Mouse (Mus musculus) G1E (cell line): Measurements from ENCODE around the gene Fpgs. TPM values are rescaled to one million over a fixed set of nuclear protein-coding genes. Genes with fewer than 3 reads are reported as not detected.

ENCODE experiments used
- ATAC-seq: 2 replicates; pipeline ENCODE4 v1.8.0; 2016; ENCODE audit warnings: mild to moderate bottlenecking; ENCODE audit not compliant: insufficient number of reproducible peaks, poor library complexity, low FRiP score, severe bottlenecking; ENCODE audit errors: extremely low read depth
- DNase-seq: peaks from one replicate; pipeline ENCODE4 v3.0.0; 2012; ENCODE audit warnings: low spot score
- H3K27me3 ChIP-seq: 2 replicates; pipeline ENCODE4 v1.6.1; 2012; ENCODE audit warnings: mild to moderate bottlenecking, low read length, inconsistent platforms; ENCODE audit not compliant: insufficient read depth
- H3K36me3 ChIP-seq: replicated peaks from 2 replicates; pipeline ENCODE3; 2012; ENCODE audit warnings: mild to moderate bottlenecking, inconsistent platforms
- H3K4me1 ChIP-seq: 2 replicates; pipeline ENCODE4 v1.6.1; 2012; ENCODE audit warnings: low read depth, low read length, inconsistent platforms, mixed read lengths; ENCODE audit not compliant: insufficient read depth
- H3K4me3 ChIP-seq: 2 replicates; pipeline ENCODE4 v1.5.1; 2012; ENCODE audit warnings: low read depth, mild to moderate bottlenecking, inconsistent platforms, low read length, moderate library complexity, mixed read lengths
- H3K9me3 ChIP-seq: replicated peaks from 2 replicates; pipeline ENCODE4 v1.6.1; 2012; ENCODE audit warnings: inconsistent platforms
- CTCF ChIP-seq: IDR thresholded peaks from 2 replicates; pipeline ENCODE4 v1.5.1; 2012; ENCODE audit warnings: low read depth, low read length, inconsistent platforms, mixed read lengths
- GATA1 ChIP-seq: IDR thresholded peaks from 2 replicates; pipeline ENCODE4 v1.6.1; 2012; ENCODE audit warnings: borderline replicate concordance, low read length, inconsistent platforms, mixed read lengths
- GATA2 ChIP-seq: IDR thresholded peaks from 2 replicates; pipeline ENCODE4 v1.6.1; 2012; ENCODE audit warnings: low read depth, low read length, inconsistent platforms, borderline replicate concordance
- POLR2AphosphoS5 ChIP-seq: IDR thresholded peaks from 2 replicates; pipeline ENCODE4 v1.6.1; 2012; ENCODE audit warnings: low read depth, low read length, inconsistent platforms; ENCODE audit not compliant: insufficient replicate concordance
- TAL1 ChIP-seq: conservative IDR thresholded peaks from 2 replicates; pipeline ENCODE4 v1.6.1; 2012; ENCODE audit warnings: low read depth, low read length, inconsistent platforms, mixed read lengths
- polyA plus RNA-seq: library from polyadenylated mRNA; stranded (reverse); fragments of >175 nt; gene quantifications from 2 replicates; pipeline ENCODE4 v1.2.3, GENCODE M21; 2012
- total RNA-seq, 2 experiments: library from RNA; stranded (forward) in 1 of 2; stranded (reverse) in 1 of 2; fragments of 200-1000 nt in 1 of 2; fragments of >200 nt in 1 of 2; fragmentation: Nextera tagmentation in 1 of 2; gene quantifications; 2 replicates each; pipeline ENCODE4 v1.2.3; 2014 to 2017

Fpgs gene
- total and polyA plus RNA-seq, 3 experiments: 12.8 to 81.4 (median 14.7) TPM

DNA sequence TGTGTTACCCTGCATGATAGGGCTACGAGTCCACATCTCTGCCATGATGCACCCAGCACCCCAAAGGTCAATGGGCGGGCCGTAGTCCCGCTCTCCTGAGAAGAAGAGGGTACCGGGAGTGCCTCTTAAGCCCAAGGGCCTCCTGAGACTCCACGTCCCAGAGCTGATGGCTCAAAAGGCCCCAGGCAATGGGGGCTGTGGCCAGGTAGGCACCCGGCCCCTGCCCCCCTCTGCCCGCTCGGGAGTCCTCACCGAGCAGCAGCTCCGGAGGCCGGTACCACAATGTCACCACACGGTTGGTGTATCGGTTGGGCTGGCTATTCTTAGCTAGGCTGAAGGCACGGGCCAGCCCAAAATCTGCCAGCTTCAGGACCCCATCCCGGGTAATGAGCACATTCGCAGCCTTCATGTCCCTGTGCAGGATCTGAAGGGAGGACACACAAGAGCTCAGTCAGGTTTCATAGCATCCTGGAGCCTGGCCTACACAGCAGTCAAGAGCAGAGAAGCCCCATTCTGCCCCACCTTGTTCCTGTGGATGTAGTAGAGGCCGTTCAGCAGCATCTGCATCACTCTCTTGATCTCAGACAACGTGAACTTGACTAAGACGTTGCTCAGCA, 5.7 kb upstream of the Fpgs start:
- Histone ChIP-seq H3K4me1 (peaks cover 63% of the 10 kb centered on the region), H3K4me3 (peak overlapping the region; percentile 54; the same call in 1 of the 2 replicates), H3K9me3 (no peaks in the 10 kb centered on the region), H3K27me3 (no peaks in the 10 kb centered on the region), H3K36me3 (peaks cover 69% of the 10 kb centered on the region)
- no peak for TF ChIP-seq GATA2
- no peak for TF ChIP-seq TAL1
- no peak for TF ChIP-seq POLR2AphosphoS5
- TF ChIP-seq GATA1: no peak
- TF ChIP-seq CTCF: no peak
- ATAC-seq: no peak
- DNase-seq: no peak

DNA sequence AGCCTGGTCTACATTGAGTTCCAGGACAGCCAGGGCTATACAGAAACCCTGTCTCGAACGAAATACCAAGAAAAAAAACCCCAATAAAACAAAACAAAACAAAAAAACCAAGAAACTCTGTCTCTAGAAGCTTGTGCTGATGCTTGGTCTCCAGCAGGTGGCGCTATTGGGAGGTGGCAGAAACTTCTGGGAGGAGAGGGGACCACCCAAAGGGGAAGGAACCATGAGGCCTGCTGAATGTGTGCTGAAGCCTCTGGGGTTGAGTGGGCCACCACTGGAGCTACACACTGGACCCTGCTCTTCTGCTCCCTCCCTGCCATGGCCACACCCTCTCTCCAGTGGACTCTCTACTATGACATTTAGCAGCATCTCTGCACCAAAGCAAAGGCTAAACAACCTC, 4.7 kb upstream of the Fpgs start:
- ATAC-seq (no peak), DNase-seq (peak; percentile 74)
- Histone ChIP-seq H3K9me3 (no peaks in the 10 kb centered on the region), H3K27me3 (no peaks in the 10 kb centered on the region), H3K4me1 (peaks cover 53% of the 10 kb centered on the region), H3K4me3 (no peak overlapping the region; the same call in 1 of the 2 replicates), H3K36me3 (peaks cover 79% of the 10 kb centered on the region)
- no peak for TF ChIP-seq TAL1
- TF ChIP-seq CTCF: peak; percentile 61

DNA sequence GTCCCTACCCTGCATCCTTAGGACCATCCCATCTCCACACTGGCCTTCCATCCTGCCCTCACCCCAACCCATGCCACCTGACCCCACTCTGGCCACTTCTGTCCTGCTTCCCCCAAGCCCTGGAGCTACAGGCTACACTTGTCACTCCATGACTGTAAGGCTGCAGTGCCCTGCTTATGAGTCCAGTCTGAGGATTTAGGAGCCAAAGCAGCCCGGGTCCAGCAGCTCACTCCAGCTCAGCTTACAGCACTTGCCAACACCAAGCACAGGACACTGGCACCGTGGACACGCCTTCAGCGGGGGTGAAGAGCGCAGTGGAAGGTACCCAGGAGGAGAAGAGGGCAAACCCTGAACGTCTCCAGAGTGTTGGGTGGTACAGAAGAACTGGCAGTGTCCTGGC, 3.0 kb upstream of the Fpgs start:
- DNase-seq (no peak), ATAC-seq (no peak)
- Histone ChIP-seq H3K9me3 (no peaks in the 10 kb centered on the region), H3K4me1 (peaks cover 49% of the 10 kb centered on the region), H3K27me3 (no peaks in the 10 kb centered on the region), H3K36me3 (peaks cover 96% of the 10 kb centered on the region), H3K4me3 (no peak overlapping the region)
- no peak for TF ChIP-seq GATA2
- TF ChIP-seq CTCF: no peak
- no peak for TF ChIP-seq GATA1
- TF ChIP-seq POLR2AphosphoS5: no peak

- Histone ChIP-seq H3K36me3 (peaks cover 93% of the 10 kb centered on the region), H3K9me3 (no peaks in the 10 kb centered on the region), H3K4me3 (no peak overlapping the region), H3K27me3 (no peaks in the 10 kb centered on the region), H3K4me1 (peaks cover 39% of the 10 kb centered on the region)
- DNase-seq: no peak
- no peak for ATAC-seq
- TF ChIP-seq GATA2 (no peak), TAL1 (no peak), CTCF (no peak), POLR2AphosphoS5 (0 out of 2 replicates have a peak, but pooled peaks have one; percentile 63), GATA1 (no peak)
Observed at GRCm38 (mm10) chr2:32705018-32705417, 1.1 kb upstream of the Fpgs start.

DNA sequence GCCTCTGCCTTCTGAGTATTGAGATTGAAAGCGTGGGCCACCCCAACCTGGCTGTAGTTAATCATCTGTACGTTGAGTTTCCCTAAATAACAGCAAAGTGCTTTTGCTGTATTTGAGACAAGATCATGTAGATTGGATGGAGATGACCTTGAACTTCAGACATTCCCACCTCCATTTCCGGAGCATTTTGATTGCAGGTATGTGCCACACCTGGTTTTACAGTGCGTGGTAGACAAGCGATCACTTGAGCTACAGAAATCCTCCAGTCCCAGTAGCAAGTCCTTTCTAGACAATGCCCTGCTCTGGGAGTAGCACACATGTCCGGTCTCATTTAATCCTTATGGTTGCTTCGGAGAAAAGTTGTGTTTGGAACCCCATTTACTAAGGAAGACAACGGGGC, 899 bp downstream of the Fpgs start:
- Histone ChIP-seq H3K36me3 (peaks cover 73% of the 10 kb centered on the region), H3K9me3 (no peaks in the 10 kb centered on the region), H3K4me1 (peaks cover 25% of the 10 kb centered on the region), H3K4me3 (no peak overlapping the region), H3K27me3 (no peaks in the 10 kb centered on the region)
- TF ChIP-seq GATA1: no peak
- TF ChIP-seq TAL1: no peak
- TF ChIP-seq GATA2: no peak
- no peak for TF ChIP-seq POLR2AphosphoS5
- no peak for TF ChIP-seq CTCF
- DNase-seq (no peak), ATAC-seq (no peak)

DNA sequence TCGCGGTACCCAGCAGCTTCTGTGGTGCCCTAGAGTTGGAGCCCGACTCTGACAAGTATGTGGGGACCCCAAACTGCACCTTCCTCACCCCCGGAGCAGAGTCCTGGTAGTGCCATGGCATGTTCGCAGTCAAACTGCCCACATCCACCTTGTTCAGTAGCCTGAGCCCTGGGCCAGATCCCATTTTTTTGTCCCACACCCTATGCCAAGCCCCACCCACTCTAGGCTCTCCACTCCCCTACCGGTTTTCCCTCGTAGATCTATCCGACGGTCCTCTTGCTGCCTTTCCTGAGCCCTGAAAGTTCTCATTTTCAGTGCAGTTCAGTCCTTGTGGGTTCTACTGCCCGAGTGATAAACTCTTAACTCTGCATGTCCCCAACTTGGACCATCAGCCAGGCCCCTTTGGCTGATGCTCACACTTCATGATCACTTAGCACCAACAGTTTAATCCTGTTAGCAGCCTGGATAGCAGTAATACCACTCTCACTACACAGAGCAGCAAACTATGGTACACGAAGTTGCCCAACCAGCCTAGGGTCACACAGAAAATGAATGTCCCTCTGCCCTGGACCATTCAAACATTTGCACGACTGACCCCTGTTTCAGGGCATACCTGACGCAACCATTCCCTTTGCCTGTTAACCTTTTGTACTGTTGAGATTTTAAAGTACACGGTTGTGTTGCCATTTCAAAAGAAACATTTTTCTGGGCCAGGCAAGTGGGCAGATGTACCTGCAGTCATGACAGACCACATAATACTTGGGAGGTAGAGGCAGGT, 2.8 kb downstream of the Fpgs start:
- Histone ChIP-seq H3K27me3 (no peaks in the 10 kb centered on the region), H3K4me3 (no peak overlapping the region), H3K36me3 (peaks cover 57% of the 10 kb centered on the region), H3K4me1 (peaks cover 13% of the 10 kb centered on the region; the same call in 1 of the 2 replicates), H3K9me3 (no peaks in the 10 kb centered on the region)
- no peak for DNase-seq
- no peak for ATAC-seq
- TF ChIP-seq GATA1: no peak
- TF ChIP-seq TAL1: no peak
- no peak for TF ChIP-seq CTCF
- no peak for TF ChIP-seq POLR2AphosphoS5
- TF ChIP-seq GATA2: no peak
